Mouse (Mus musculus) MEL (cell line): ENCODE results near the gene Gtf3a. TPM values are rescaled to one million over a fixed set of nuclear protein-coding genes. Genes with fewer than 3 reads are reported as not detected.

ENCODE experiments used
- DNase-seq: peaks from one replicate; pipeline ENCODE4 v3.0.0; 2011; ENCODE audit warnings: low read depth, low spot score
- H3K27ac ChIP-seq: 2 replicates; pipeline ENCODE4 v1.5.1; 2012; ENCODE audit warnings: low read depth, mild to moderate bottlenecking, control low read depth, low read length, moderate library complexity; ENCODE audit not compliant: control insufficient read depth
- H3K27me3 ChIP-seq, 2 experiments: fragments of 150-350 bp in 1 of 2; sonication (generic) in 1 of 2; 2 replicates each; pipeline ENCODE4 v1.6.1; 2012; ENCODE audit warnings: low read length in 2 of 2, mild to moderate bottlenecking in 2 of 2, improper control_type of control experiment in 1 of 2, moderate library complexity in 1 of 2; ENCODE audit not compliant: insufficient read depth in 2 of 2, control insufficient read depth in 1 of 2
- H3K36me3 ChIP-seq, 2 experiments: 2 replicates each; pipeline ENCODE4 v1.6.1; 2012 to 2014; ENCODE audit warnings: low read length in 2 of 2, improper control_type of control experiment in 1 of 2, inconsistent platforms in 1 of 2, mild to moderate bottlenecking in 1 of 2; ENCODE audit not compliant: insufficient read depth in 2 of 2, control insufficient read depth in 1 of 2
- H3K4me1 ChIP-seq, 2 experiments: fragments of 150-350 bp in 1 of 2; sonication (generic) in 1 of 2; 2 replicates each; pipeline ENCODE4 v1.6.1; 2012; ENCODE audit warnings: low read length in 2 of 2, improper control_type of control experiment in 1 of 2, mild to moderate bottlenecking in 1 of 2; ENCODE audit not compliant: insufficient read depth in 2 of 2, control insufficient read depth in 1 of 2
- H3K4me3 ChIP-seq, 2 experiments: fragments of 150-350 bp in 1 of 2; sonication (generic) in 1 of 2; 2 replicates each; pipeline ENCODE4 v1.5.1; 2012; ENCODE audit warnings: low read depth in 2 of 2, low read length in 2 of 2, mild to moderate bottlenecking in 2 of 2, moderate library complexity in 2 of 2, control low read depth in 1 of 2, improper control_type of control experiment in 1 of 2; ENCODE audit not compliant: control insufficient read depth in 1 of 2, insufficient read depth in 1 of 2
- H3K79me2 ChIP-seq: 2 replicates; pipeline ENCODE4 v1.6.1; 2012; ENCODE audit warnings: mild to moderate bottlenecking, low read length, moderate library complexity; ENCODE audit not compliant: control insufficient read depth, poor library complexity, insufficient read depth
- H3K9ac ChIP-seq: 2 replicates; pipeline ENCODE4 v1.6.1; 2012; ENCODE audit warnings: low read depth, mild to moderate bottlenecking, control low read depth, low read length, moderate library complexity; ENCODE audit not compliant: control insufficient read depth, poor library complexity, severe bottlenecking
- H3K9me3 ChIP-seq: fragments of 150-350 bp; sonication (generic); replicated peaks from 2 replicates; pipeline ENCODE4 v1.6.1; 2012; ENCODE audit warnings: mild to moderate bottlenecking, low read length, improper control_type of control experiment, moderate library complexity; ENCODE audit not compliant: insufficient read depth
- BHLHE40 ChIP-seq: IDR thresholded peaks from 2 replicates; pipeline ENCODE4 v1.6.1; 2012; ENCODE audit warnings: low read depth, mild to moderate bottlenecking, inconsistent platforms, low read length, improper control_type of control experiment, borderline replicate concordance
- CHD1 ChIP-seq: IDR thresholded peaks from 2 replicates; pipeline ENCODE4 v1.6.1; 2012; ENCODE audit warnings: low read depth, mild to moderate bottlenecking, inconsistent platforms, low read length, improper control_type of control experiment
- CHD2 ChIP-seq: IDR thresholded peaks from 2 replicates; pipeline ENCODE4 v1.6.1; 2011; ENCODE audit warnings: low read length, improper control_type of control experiment
- CTCF ChIP-seq, 3 experiments: IDR thresholded peaks in 2 of 3; conservative IDR thresholded peaks in 1 of 3; 2 replicates each; pipeline ENCODE4 v1.5.1; 2011 to 2012; ENCODE audit warnings: low read length in 3 of 3, low read depth in 2 of 3, mild to moderate bottlenecking in 2 of 3, improper control_type of control experiment in 1 of 3, inconsistent platforms in 1 of 3, mixed read lengths in 1 of 3, moderate library complexity in 1 of 3; ENCODE audit not compliant: control insufficient read depth in 1 of 3, insufficient read depth in 1 of 3, poor library complexity in 1 of 3, severe bottlenecking in 1 of 3
- E2F4 ChIP-seq: IDR thresholded peaks from 2 replicates; pipeline ENCODE4 v1.6.1; 2011; ENCODE audit warnings: low read depth, low read length, improper control_type of control experiment, borderline replicate concordance
- ETS1 ChIP-seq: IDR thresholded peaks from 2 replicates; pipeline ENCODE4 v1.6.1; 2012; ENCODE audit warnings: low read depth, mild to moderate bottlenecking, inconsistent platforms, low read length, improper control_type of control experiment, moderate library complexity
- GABPA ChIP-seq: IDR thresholded peaks from 2 replicates; pipeline ENCODE4 v1.6.1; 2012; ENCODE audit warnings: low read depth, mild to moderate bottlenecking, inconsistent platforms, low read length, improper control_type of control experiment, moderate library complexity
- HCFC1 ChIP-seq: IDR thresholded peaks from 2 replicates; pipeline ENCODE4 v1.6.1; 2012; ENCODE audit warnings: low read depth, mild to moderate bottlenecking, inconsistent platforms, low read length, improper control_type of control experiment, moderate library complexity
- JUND ChIP-seq: IDR thresholded peaks from 2 replicates; pipeline ENCODE4 v1.6.1; 2011; ENCODE audit warnings: low read depth, mild to moderate bottlenecking, improper control_type of control experiment, low read length
- KAT2A ChIP-seq: conservative IDR thresholded peaks from 2 replicates; pipeline ENCODE4 v1.6.1; 2012; ENCODE audit warnings: low read depth, low read length, improper control_type of control experiment, inconsistent platforms
- MAFK ChIP-seq: IDR thresholded peaks from 2 replicates; pipeline ENCODE4 v1.6.1; 2011; ENCODE audit warnings: low read depth, mild to moderate bottlenecking, low read length, improper control_type of control experiment, borderline replicate concordance
- MXI1 ChIP-seq: IDR thresholded peaks from 2 replicates; pipeline ENCODE4 v1.6.1; 2011; ENCODE audit warnings: mild to moderate bottlenecking, low read depth, low read length, improper control_type of control experiment
- MYB ChIP-seq: IDR thresholded peaks from 2 replicates; pipeline ENCODE4 v1.6.1; 2011; ENCODE audit warnings: mild to moderate bottlenecking, low read depth, low read length, improper control_type of control experiment
- POLR2AphosphoS2 ChIP-seq: IDR thresholded peaks from 2 replicates; pipeline ENCODE4 v1.6.1; 2011; ENCODE audit warnings: low read length, improper control_type of control experiment
- RAD21 ChIP-seq: IDR thresholded peaks from 2 replicates; pipeline ENCODE4 v1.6.1; 2011; ENCODE audit warnings: mild to moderate bottlenecking, low read depth, low read length, improper control_type of control experiment
- SMC3 ChIP-seq: IDR thresholded peaks from 2 replicates; pipeline ENCODE4 v1.6.1; 2011; ENCODE audit warnings: low read depth, low read length, improper control_type of control experiment
- TAL1 ChIP-seq: IDR thresholded peaks from 2 replicates; pipeline ENCODE4 v1.6.1; 2012; ENCODE audit warnings: mild to moderate bottlenecking, inconsistent platforms, low read length, moderate library complexity, mixed read lengths
- TBP ChIP-seq: IDR thresholded peaks from 2 replicates; pipeline ENCODE4 v1.8.0; 2011; ENCODE audit warnings: low read depth, low read length, improper control_type of control experiment
- UBTF ChIP-seq: IDR thresholded peaks from 2 replicates; pipeline ENCODE4 v1.6.1; 2012; ENCODE audit warnings: low read depth, mild to moderate bottlenecking, inconsistent platforms, low read length, improper control_type of control experiment, moderate library complexity, borderline replicate concordance; ENCODE audit not compliant: insufficient read depth
- USF1 ChIP-seq: IDR thresholded peaks from 2 replicates; pipeline ENCODE4 v1.6.1; 2014; ENCODE audit warnings: low read depth, mild to moderate bottlenecking, inconsistent platforms, low read length, improper control_type of control experiment, moderate library complexity
- ZC3H11A ChIP-seq: IDR thresholded peaks from 2 replicates; pipeline ENCODE4 v1.6.1; 2012; ENCODE audit warnings: low read depth, mild to moderate bottlenecking, inconsistent platforms, low read length, improper control_type of control experiment
- ZKSCAN1 ChIP-seq: IDR thresholded peaks from 2 replicates; pipeline ENCODE4 v1.6.1; 2012; ENCODE audit warnings: low read depth, mild to moderate bottlenecking, inconsistent platforms, low read length, improper control_type of control experiment, moderate library complexity
- polyA plus RNA-seq, 2 experiments: library from polyadenylated mRNA; stranded (reverse) in 1 of 2; unstranded in 1 of 2; fragments of >175 nt in 1 of 2; fragments of >200 nt in 1 of 2; gene quantifications; 2 replicates each; pipeline versions ENCODE4 v1.2.1 to v1.2.4; 2012; ENCODE audit warnings: low replicate concordance in 2 of 2, low read depth in 1 of 2; ENCODE audit not compliant: insufficient read length in 2 of 2, insufficient read depth in 1 of 2, missing spikeins in 1 of 2
- total RNA-seq: library from RNA; depleted of rRNA; stranded (reverse); fragments of 300-350 nt; gene quantifications from 2 replicates; pipeline ENCODE4 v1.2.3, GENCODE M21; 2012

The Gtf3a gene
- total and polyA plus RNA-seq, 3 experiments, result 173 to 204 TPM; not detected in 1

DNA sequence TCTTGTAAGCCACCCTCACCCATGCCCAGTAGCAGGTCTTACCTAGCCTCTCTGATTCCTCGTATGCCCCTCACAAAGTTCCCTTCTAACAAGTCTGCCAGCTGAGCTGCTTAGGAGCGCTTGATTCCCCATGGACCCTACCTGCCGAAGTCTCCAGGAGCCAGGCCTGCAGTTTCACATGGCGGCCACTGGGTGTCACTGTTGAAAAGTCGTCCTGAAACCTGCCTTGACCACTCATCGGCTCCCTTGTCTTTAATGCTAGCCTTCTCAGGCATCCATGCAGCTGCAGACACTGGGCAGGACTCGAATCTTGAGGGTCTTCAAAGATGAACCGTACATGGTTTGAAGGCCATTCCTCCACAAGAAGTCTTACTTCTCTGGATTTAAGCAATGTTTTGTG, 34.8 kb downstream of the Gtf3a start:
- peaks cover 2 to 5% of the 10 kb centered on the region in 2 experiments; a peak in 2 of 4 replicates for H3K27me3 ChIP-seq
- no peaks in the 10 kb centered on the region for H3K9me3 ChIP-seq
- no peak overlapping the region for H3K27ac ChIP-seq
- peak; percentile 72 for DNase-seq
- no peaks in the 10 kb centered on the region for H3K79me2 ChIP-seq
- no peak overlapping the region for H3K4me3 ChIP-seq
- no peaks in the 10 kb centered on the region for H3K4me1 ChIP-seq
- TF ChIP-seq BHLHE40 (0 out of 2 replicates have a peak, but pooled peaks have one; percentile 28), RAD21 (peak; percentile 86), ZC3H11A (peak; percentile 92), SMC3 (peak; percentile 97), CTCF (IDR thresholded peaks at IDR 0.05 in 2 of 3, conservative IDR thresholded peaks at IDR 0.05 in 1 of 3; ENCODE audit: control insufficient read depth in 1 of 3, insufficient read depth in 1 of 3, low read depth in 2 of 3, low read length in 3 of 3, poor library complexity in 1 of 3, severe bottlenecking in 1 of 3) (peak; percentile 87 to 97 (median 94)), TBP (no peak), MXI1 (no peak)
- H3K36me3 ChIP-seq, result no peaks in the 10 kb centered on the region
- H3K9ac ChIP-seq, result no peak overlapping the region

DNA sequence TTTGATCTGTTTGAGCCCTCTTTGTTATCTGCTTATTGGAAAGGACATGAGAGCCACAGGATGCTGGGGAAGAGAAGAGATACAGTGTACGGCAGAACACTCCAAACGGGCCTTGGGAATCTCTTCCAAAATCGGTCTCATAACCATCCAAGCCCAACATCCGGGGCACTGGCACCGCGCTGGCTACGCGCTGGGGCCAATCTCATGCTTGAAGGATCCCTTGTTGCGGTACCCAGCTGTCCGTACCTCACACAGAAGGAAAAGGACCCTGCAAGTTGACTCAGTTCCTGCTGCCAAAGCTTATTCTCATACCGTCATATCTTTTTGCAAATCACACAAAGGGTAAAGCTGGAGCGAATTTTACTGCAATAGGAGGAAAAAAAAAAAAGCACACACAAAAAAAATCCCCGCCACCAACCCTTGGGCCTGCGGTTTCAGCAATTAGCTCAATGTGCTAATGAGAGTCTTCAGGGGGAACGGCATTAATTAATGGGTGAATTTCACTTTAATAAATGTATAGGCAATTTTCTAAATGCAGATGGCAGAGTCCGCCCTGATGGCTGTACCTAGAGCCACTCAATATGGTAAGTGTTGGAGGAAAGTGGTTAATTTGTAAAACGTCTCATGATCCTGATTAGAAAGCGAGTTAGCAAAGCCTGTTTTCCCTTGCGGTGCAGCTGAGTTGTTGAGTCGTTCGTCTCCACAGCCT, 37.4 kb downstream of the Gtf3a start:
- Histone ChIP-seq H3K27me3 (peaks cover 2 to 5% of the 10 kb centered on the region in 2 experiments; a peak in 2 of 4 replicates), H3K27ac (no peak overlapping the region), H3K4me1 (no peaks in the 10 kb centered on the region), H3K9ac (no peak overlapping the region), H3K79me2 (no peaks in the 10 kb centered on the region), H3K9me3 (no peaks in the 10 kb centered on the region), H3K4me3 (no peak overlapping the region), H3K36me3 (no peaks in the 10 kb centered on the region)
- no peak for TF ChIP-seq GABPA
- no peak for TF ChIP-seq E2F4
- TF ChIP-seq MYB, result no peak
- no peak for TF ChIP-seq KAT2A
- no peak for TF ChIP-seq MXI1
- TF ChIP-seq CHD2, result no peak
- TF ChIP-seq HCFC1, result no peak
- no peak for DNase-seq

DNA sequence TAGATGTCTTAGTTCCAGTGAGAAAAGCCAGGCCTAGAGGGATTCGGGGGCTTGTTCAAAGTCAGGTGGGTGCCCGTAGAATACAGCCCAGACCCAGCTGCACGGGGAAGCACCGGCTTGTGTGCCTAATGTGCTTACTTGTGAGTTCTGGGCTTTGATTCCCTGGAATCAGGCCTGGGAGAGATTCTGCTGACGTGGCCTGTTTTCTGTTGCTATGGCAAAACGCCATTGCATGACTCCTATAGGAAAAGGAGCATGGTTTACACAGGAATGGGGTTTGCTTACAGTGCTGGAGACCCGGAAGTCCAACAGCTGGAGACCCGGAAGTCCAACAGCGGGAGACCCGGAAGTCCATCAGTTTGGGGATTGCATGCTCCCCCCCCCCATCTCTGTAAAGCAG, 39.1 kb downstream of the Gtf3a start:
- Histone ChIP-seq H3K9ac (no peak overlapping the region), H3K9me3 (no peaks in the 10 kb centered on the region), H3K27ac (no peak overlapping the region), H3K36me3 (no peaks in the 10 kb centered on the region), H3K79me2 (no peaks in the 10 kb centered on the region), H3K27me3 (peaks cover 2 to 5% of the 10 kb centered on the region in 2 experiments; a peak in 2 of 4 replicates), H3K4me1 (no peaks in the 10 kb centered on the region), H3K4me3 (no peak overlapping the region)
- no peak for DNase-seq
- TF ChIP-seq MAFK (no peak), RAD21 (no peak), JUND (no peak), ETS1 (no peak), UBTF (no peak), CHD2 (no peak), POLR2AphosphoS2 (no peak), ZKSCAN1 (no peak), CTCF (IDR thresholded peaks at IDR 0.05 in 2 of 3, conservative IDR thresholded peaks at IDR 0.05 in 1 of 3; ENCODE audit: control insufficient read depth in 1 of 3, insufficient read depth in 1 of 3, low read depth in 2 of 3, low read length in 3 of 3, poor library complexity in 1 of 3, severe bottlenecking in 1 of 3) (no peak), KAT2A (no peak), CHD1 (no peak), TAL1 (no peak), MYB (no peak), TBP (no peak), SMC3 (no peak), ZC3H11A (no peak), USF1 (no peak)
